Mouse (Mus musculus) left cerebral cortex, postnatal 10 days (tissue): ENCODE results near the gene Nxpe2. TPM values are rescaled to one million over a fixed set of nuclear protein-coding genes. Genes with fewer than 3 reads are reported as not detected.
"Not testable (repeated sequence)": the region's sequence is repeated elsewhere in the genome, so short reads cannot be mapped to it uniquely, and the experiment has no call there.

Source experiments
- DNase-seq, 2 experiments: peaks; one replicate each; pipeline ENCODE4 v3.0.0; 2021 to 2022; ENCODE audit warnings: low spot score in 2 of 2, mixed read lengths in 1 of 2; ENCODE audit errors: extremely low spot score in 1 of 2
- intact Hi-C: fragments of 180-260 bp; cut with DNase I; formaldehyde crosslinking; loops from one replicate; pipeline ENCODE4 v1.15.1; 2025
- total RNA-seq, 2 experiments: library from RNA; stranded (reverse); gene quantifications; 2 replicates each; pipeline ENCODE4 v1.2.3; 2021

Nxpe2 gene
- total RNA-seq, 2 experiments from 2014 or later, result 0.19 to 0.24 TPM

- intact Hi-C loops, result no loop called here
- peak; percentile 20 to 63 for DNase-seq
Measured at GRCm38 (mm10) chr9:48314194-48314593, 39.1 kb downstream of the Nxpe2 start.

GRCm38 (mm10) chr9:48311241-48311640, 42.0 kb downstream of the Nxpe2 start:
- intact Hi-C loops, result no loop called here
- DNase-seq, result no peak

- intact Hi-C loops, result not testable (repeated sequence)
Measured at GRCm38 (mm10) chr9:48303564-48303963, 49.7 kb downstream of the Nxpe2 start.

GRCm38 (mm10) chr9:48298983-48299382, 54.3 kb downstream of the Nxpe2 start:
- DNase-seq, result no peak
- intact Hi-C loops, result no loop called here

More at GRCm38 (mm10) chr9:48303564-48303963, 49.7 kb downstream of the Nxpe2 start:
- peak in 1 of 2 experiments; percentile 81 for DNase-seq

GRCm38 (mm10) chr9:48294754-48295153, 58.5 kb downstream of the Nxpe2 start:
- intact Hi-C loops, result no loop called here

GRCm38 (mm10) chr9:48290281-48290680, 63.0 kb downstream of the Nxpe2 start:
- no peak for DNase-seq
- intact Hi-C loops, result no loop called here

More at GRCm38 (mm10) chr9:48294754-48295153, 58.5 kb downstream of the Nxpe2 start:
- DNase-seq, result no peak

- no peak for DNase-seq
- intact Hi-C loops, result no loop called here
Measured at GRCm38 (mm10) chr9:48284221-48284620, 69.0 kb downstream of the Nxpe2 start.

- intact Hi-C loops, result no loop called here
- no peak for DNase-seq
Measured at GRCm38 (mm10) chr9:48276831-48277230, 76.4 kb downstream of the Nxpe2 start.

Other genes with a start within 250 kb of the Nxpe2 start
- 10 to 100 TPM in 1 of 2 experiments, 1 to 10 TPM in 1; 9.9 to 12.2 TPM for gene Nxpe4, start 191.4 kb downstream of the Nxpe2 start, total RNA-seq
- 100 to 1,000 TPM; 102 to 109 TPM for gene Rexo2, start 127.2 kb upstream of the Nxpe2 start, total RNA-seq
- gene Rbm7, start 141.8 kb upstream of the Nxpe2 start, total RNA-seq, result 10 to 100 TPM; 35.1 to 36.6 TPM
- 1 to 10 TPM; 9.3 to 9.7 TPM for gene Gm5617, start 142.0 kb upstream of the Nxpe2 start, total RNA-seq